Mouse (Mus musculus) forebrain, embryonic 12.5 days (tissue): ENCODE data around the gene 9930021J03Rik. TPM values are rescaled to one million over a fixed set of nuclear protein-coding genes. Genes with fewer than 3 reads are reported as not detected.

ENCODE experiments used
- ATAC-seq: fragments of 200-750 bp; cut with Nextera tagmentation; 2 replicates; pipeline ENCODE4 v1.8.0; 2017; ENCODE audit warnings: moderate TSS enrichment; ENCODE audit not compliant: low FRiP score
- H3K27ac ChIP-seq: fragments of 300-500 bp; sonication (generic); 2 replicates; pipeline ENCODE4 v1.5.1; 2016; ENCODE audit warnings: mild to moderate bottlenecking
- H3K27me3 ChIP-seq: fragments of 300-500 bp; sonication (generic); 2 replicates; pipeline ENCODE4 v1.6.1; 2016; ENCODE audit warnings: mild to moderate bottlenecking
- H3K36me3 ChIP-seq: fragments of 300-500 bp; sonication (generic); replicated peaks from 2 replicates; pipeline ENCODE4 v1.6.1; 2016; ENCODE audit warnings: mild to moderate bottlenecking
- H3K4me1 ChIP-seq: fragments of 300-500 bp; sonication (generic); 2 replicates; pipeline ENCODE4 v1.6.1; 2016
- H3K4me2 ChIP-seq: fragments of 300-500 bp; sonication (generic); 2 replicates; pipeline ENCODE4 v1.6.1; 2016; ENCODE audit warnings: mild to moderate bottlenecking, moderate library complexity
- H3K4me3 ChIP-seq: fragments of 300-500 bp; sonication (generic); replicated peaks from 2 replicates; pipeline ENCODE4 v1.5.1; 2016; ENCODE audit warnings: mild to moderate bottlenecking
- H3K9ac ChIP-seq: fragments of 300-500 bp; sonication (generic); 2 replicates; pipeline ENCODE4 v1.6.1; 2016; ENCODE audit warnings: mild to moderate bottlenecking
- H3K9me3 ChIP-seq: fragments of 300-500 bp; sonication (generic); 2 replicates; pipeline ENCODE4 v1.6.1; 2016
- WGBS: fragments of 180-500 bp; shearing (Covaris S2); methylation state at CpG from one replicate; pipeline ENCODE4 v1.1.7; 2016; 5-methylcytosine and 5-hydroxymethylcytosine counted together
- polyA plus RNA-seq: library from polyadenylated mRNA; unstranded; fragments of >200 nt; fragmentation: Nextera tagmentation; extraction: Ambion mirVana; gene quantifications from 2 replicates; pipeline ENCODE4 v1.2.1, GENCODE M21; 2016

9930021J03Rik gene
- polyA plus RNA-seq: 7.7 and 8.2 TPM in 2 replicates

DNA sequence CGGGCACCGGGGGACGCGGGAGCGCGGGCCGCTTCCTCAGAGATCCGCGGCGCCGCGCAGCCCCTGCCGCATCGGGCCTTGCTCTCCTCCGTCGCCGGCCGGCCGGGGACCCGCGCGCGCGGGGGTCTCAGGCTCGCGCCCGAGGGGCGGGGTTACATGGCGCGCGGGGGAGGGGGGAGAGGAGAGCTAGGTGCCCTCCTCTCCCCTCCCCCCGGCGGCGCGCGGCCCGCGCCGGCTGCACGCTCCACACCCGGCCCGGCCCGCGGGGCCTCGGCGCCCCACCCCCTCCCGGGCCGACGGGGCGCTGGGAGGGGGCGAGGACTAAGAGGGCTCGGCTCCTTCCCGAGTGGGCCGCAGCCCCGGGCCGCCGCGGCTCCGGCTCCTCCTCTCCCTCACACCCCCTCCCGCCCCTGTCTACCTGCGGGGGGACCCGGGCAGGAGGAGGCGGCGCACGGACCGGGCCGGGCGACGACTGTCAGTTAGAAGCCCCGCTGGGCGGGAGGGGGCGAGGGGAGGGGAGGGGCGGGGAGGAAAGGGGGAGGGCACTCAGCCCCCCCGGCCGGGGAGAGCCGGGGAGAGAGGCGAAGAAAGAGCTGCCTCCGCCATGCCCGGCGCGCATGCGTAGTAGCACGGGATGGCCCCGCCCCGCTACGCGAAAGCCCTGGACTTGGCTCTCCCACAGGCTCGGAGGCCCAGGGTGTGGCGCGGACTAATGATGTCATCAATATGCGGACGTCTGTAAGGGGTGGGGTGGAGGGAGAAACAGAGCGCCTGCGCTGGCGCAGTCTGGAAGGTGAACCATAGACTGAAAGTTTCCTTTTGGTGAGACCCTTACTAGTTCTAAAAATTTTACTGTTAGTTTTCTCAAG lies at the start of gene 9930021J03Rik:
9930021J03Rik (minus strand) TSS at position 73 of the 869 bp plus-strand sequence.
- under 1% methylated on average over 39 of the region's 95 CpGs for WGBS
- H3K9me3 ChIP-seq: no peaks in the 10 kb centered on the region
- peak; percentile 94 for ATAC-seq
- H3K4me2 ChIP-seq: peak within 1 kb of the TSS; percentile 88
- H3K27ac ChIP-seq: peak within 1 kb of the TSS; percentile 93
- no peaks in the 10 kb centered on the region for H3K27me3 ChIP-seq
- peaks cover 33% of the 10 kb centered on the region for H3K4me1 ChIP-seq
- H3K4me3 ChIP-seq: peak within 1 kb of the TSS; percentile 72
- peaks cover 22% of the 10 kb centered on the region for H3K36me3 ChIP-seq
- peak within 1 kb of the TSS; percentile 92 for H3K9ac ChIP-seq

DNA sequence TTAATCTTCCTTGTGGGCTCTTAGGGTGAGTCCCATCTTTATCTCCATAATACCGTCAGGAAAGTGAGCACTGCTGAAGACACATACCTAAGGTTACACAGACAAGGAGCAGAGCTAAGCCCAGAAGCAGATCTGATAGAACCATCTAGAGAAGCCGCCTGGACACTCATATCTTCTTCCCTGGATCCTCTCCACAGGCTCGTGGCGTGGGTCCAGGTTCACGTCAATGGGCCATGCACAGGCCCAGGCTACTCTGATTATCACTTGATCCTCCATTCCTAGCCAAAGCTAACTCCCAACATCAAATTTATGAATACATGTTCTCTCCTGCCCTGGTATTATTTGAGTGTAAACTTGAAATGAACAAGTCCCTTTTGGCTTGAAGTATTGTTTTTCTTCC lies 47.9 kb upstream of the 9930021J03Rik start:
- WGBS: 93% methylated on average over 5 of the region's 5 CpGs
- H3K36me3 ChIP-seq: no peaks in the 10 kb centered on the region
- no peaks in the 10 kb centered on the region for H3K9me3 ChIP-seq
- no peaks in the 10 kb centered on the region for H3K4me1 ChIP-seq
- H3K27ac ChIP-seq: no peak overlapping the region
- no peak for ATAC-seq
- no peak overlapping the region for H3K4me2 ChIP-seq
- peaks cover 10% of the 10 kb centered on the region; the same call in 1 of the 2 replicates for H3K27me3 ChIP-seq
- H3K4me3 ChIP-seq: no peak overlapping the region
- no peak overlapping the region for H3K9ac ChIP-seq

DNA sequence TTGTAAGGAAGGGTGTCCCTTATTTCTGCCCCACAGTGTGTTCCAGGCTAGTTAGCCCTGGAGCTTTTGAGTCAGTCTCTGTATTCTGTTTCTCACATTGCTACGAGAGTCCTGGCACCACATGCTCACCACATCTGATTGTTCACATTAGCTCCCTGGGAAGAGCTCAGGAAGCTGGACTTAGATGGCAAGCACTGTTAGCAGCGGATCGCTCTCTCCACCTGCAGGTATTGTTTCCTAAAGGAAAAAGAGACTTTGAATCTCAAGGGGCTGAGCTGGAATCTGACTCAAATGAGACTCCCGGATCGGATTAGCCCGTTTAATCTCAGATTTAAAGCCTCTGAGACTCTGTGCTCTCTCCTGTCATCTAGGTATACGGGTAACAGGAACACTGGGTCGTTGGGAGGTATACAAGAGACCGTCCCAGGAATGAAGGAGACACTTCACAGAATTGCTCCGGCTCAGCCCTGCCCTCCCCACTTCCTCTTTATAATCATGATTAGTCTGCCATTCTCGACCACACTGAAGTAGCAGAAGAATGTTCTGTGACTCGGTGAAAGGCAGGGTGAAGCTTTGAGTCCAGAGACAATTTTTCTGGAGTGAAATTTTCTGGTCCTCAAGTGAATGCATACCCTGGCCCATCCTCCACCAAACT lies 45.4 kb upstream of the 9930021J03Rik start:
- Histone ChIP-seq H3K4me2 (no peak overlapping the region), H3K36me3 (no peaks in the 10 kb centered on the region), H3K4me1 (no peaks in the 10 kb centered on the region), H3K9ac (peak overlapping the region; percentile 12; the same call in 1 of the 2 replicates), H3K4me3 (no peak overlapping the region), H3K27me3 (peaks cover 31% of the 10 kb centered on the region), H3K27ac (no peak overlapping the region), H3K9me3 (no peaks in the 10 kb centered on the region)
- no peak for ATAC-seq
- WGBS: 33% methylated on average over 12 of the region's 12 CpGs

DNA sequence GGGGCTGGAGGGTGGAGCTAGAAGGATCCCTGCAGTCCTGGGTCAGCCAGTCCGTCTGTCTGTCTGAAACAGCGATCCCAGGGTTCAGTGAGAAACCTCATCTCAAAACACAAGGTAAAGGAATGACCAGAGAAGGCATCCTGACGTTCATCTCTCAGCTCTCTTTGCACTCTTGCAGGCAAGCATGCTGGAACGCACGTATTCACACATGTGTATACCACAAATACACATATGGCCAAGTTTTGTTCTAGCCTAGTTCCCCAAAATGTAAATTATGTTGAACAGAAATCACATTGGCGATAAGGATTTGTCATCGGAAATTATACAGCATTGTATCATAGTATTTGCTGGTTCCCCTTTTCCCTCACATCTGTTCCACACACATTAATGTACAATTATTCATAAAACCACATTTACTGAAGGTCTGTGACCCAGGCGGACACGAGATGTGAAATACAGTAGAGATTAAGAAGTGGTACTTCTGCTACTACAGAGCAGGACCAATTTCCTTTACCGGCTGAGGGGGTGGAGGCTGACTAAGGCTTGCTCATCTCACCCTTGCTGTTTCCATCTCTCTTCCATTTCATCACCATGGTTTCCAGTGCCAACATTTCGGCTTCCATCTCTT lies 44.2 kb upstream of the 9930021J03Rik start:
- peaks cover under 1% of the 10 kb centered on the region; the same call in 1 of the 2 replicates for H3K4me1 ChIP-seq
- H3K27me3 ChIP-seq: peaks cover 42% of the 10 kb centered on the region
- no peak for ATAC-seq
- no peak overlapping the region for H3K4me3 ChIP-seq
- no peaks in the 10 kb centered on the region for H3K9me3 ChIP-seq
- WGBS: 84% methylated on average over 11 of the region's 11 CpGs
- no peak overlapping the region for H3K9ac ChIP-seq
- no peak overlapping the region for H3K27ac ChIP-seq
- H3K4me2 ChIP-seq: no peak overlapping the region
- H3K36me3 ChIP-seq: no peaks in the 10 kb centered on the region

DNA sequence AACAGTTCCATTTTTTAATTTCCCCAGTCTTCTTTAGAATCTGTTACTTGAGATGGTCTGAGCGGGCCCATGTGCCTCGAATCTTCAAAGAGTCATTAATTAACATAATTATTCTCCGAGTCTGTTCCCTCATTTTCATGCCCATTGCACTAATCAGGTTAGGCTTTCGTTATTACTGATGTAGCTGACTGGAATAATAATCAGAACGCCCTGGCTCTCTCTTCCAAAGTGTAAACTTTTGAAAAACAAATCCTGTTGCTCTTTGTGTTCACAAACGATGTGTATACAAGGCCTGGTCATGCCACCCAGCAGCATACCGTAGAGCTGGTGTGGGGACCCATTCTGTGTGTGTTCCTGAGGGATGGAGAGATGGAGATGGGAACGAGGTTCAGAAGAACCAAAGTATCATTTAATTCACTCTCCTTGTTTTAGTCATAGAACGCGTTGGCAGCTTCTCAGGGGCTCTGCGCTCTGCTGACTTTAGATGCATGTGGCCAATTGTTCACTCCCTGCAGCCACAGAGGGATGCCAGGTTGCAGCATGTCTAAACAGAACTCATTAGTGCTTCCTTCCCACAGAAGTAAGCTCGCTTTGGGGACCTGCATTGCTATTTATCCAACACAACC lies 38.4 kb upstream of the 9930021J03Rik start:
- peaks cover 66% of the 10 kb centered on the region for H3K27me3 ChIP-seq
- WGBS: 12% methylated on average over 12 of the region's 12 CpGs
- no peak overlapping the region for H3K4me3 ChIP-seq
- H3K4me2 ChIP-seq: peak overlapping the region; percentile 25
- peak; percentile 90 for ATAC-seq
- peak overlapping the region; percentile 56; the same call in 1 of the 2 replicates for H3K27ac ChIP-seq
- H3K4me1 ChIP-seq: peaks cover 22% of the 10 kb centered on the region
- H3K9ac ChIP-seq: no peak overlapping the region
- no peaks in the 10 kb centered on the region for H3K36me3 ChIP-seq
- no peaks in the 10 kb centered on the region for H3K9me3 ChIP-seq

DNA sequence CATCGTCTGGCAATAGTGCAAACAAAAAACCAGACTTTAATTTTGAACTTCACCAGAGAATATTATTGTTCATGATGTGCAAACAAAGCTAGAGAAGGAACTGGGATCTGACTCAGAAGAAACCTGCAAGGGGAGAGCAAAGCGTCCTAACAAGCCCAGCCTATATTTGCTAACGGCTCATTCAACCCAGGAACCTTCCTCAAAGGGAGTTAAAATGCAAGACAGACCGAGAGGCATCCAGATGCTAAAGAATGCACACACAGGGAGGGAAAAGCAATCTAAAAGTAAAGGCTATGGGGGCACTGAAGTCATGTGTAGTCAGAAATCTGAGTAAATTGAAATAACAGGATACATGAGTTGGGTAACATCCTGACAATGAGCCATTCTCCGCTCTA lies 37.8 kb upstream of the 9930021J03Rik start:
- H3K27me3 ChIP-seq: peaks cover 66% of the 10 kb centered on the region
- H3K9ac ChIP-seq: no peak overlapping the region
- H3K4me2 ChIP-seq: peak overlapping the region; percentile 25
- H3K4me1 ChIP-seq: peaks cover 22% of the 10 kb centered on the region
- H3K27ac ChIP-seq: peak overlapping the region; percentile 68
- H3K4me3 ChIP-seq: no peak overlapping the region
- no peaks in the 10 kb centered on the region for H3K9me3 ChIP-seq
- 27% methylated on average over 5 of the region's 5 CpGs for WGBS
- peak; percentile 54; the same call in 1 of the 2 replicates for ATAC-seq
- no peaks in the 10 kb centered on the region for H3K36me3 ChIP-seq

DNA sequence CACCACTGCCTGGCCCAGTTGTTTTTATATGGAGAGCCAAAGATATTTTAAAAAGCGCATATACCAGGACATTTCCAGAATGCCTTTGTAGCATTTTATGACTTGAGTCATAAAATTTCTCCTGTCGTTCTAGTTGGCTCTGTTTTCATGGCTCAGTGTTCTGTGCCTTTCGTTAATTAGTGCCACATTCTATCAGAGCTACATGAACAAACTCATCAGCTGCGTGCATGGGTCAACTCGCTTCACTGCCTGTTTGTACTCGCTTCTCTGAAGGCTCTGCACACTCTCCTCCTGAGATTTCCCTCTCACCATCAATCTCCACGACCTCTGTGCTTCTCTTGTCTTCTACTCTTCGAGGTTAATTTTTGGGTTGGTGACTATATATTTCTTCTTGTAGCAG lies 37.2 kb upstream of the 9930021J03Rik start:
- Histone ChIP-seq H3K4me3 (no peak overlapping the region), H3K4me1 (peaks cover 22% of the 10 kb centered on the region), H3K27me3 (peaks cover 70% of the 10 kb centered on the region), H3K9ac (no peak overlapping the region), H3K36me3 (no peaks in the 10 kb centered on the region), H3K9me3 (no peaks in the 10 kb centered on the region), H3K27ac (no peak overlapping the region), H3K4me2 (no peak overlapping the region)
- ATAC-seq: no peak
- 68% methylated on average over 8 of the region's 8 CpGs for WGBS

DNA sequence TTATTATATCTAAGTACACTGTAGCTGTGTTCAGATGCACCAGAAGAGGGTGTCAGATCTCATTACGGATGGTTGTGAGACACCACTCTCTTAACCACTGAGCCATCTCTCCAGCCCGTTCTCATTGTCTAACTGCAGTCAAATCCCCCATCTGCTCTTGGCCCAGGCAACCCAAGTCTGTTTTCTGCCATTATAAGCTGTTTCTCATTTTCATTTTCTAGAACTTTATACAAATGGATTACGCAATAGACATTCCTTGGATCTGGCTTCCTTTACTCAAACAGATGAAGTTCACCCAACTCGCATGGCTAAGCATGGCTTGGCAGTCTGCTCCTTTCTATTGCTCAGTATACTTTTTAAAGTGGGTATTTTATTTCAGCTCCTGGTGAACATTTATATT lies 34.9 kb upstream of the 9930021J03Rik start:
- H3K9ac ChIP-seq: no peak overlapping the region
- no peak overlapping the region for H3K4me2 ChIP-seq
- no peak overlapping the region for H3K27ac ChIP-seq
- WGBS: 94% methylated on average over 4 of the region's 4 CpGs
- peaks cover 64% of the 10 kb centered on the region for H3K27me3 ChIP-seq
- no peaks in the 10 kb centered on the region for H3K36me3 ChIP-seq
- H3K4me1 ChIP-seq: peaks cover 22% of the 10 kb centered on the region
- no peak for ATAC-seq
- no peaks in the 10 kb centered on the region for H3K9me3 ChIP-seq
- no peak overlapping the region for H3K4me3 ChIP-seq

- ATAC-seq: no peak
- H3K27ac ChIP-seq: no peak overlapping the region
- no peaks in the 10 kb centered on the region for H3K9me3 ChIP-seq
- 74% methylated on average over 3 of the region's 3 CpGs for WGBS
- H3K27me3 ChIP-seq: peaks cover 57% of the 10 kb centered on the region
- H3K4me1 ChIP-seq: peaks cover 8% of the 10 kb centered on the region
- no peak overlapping the region for H3K4me2 ChIP-seq
- H3K36me3 ChIP-seq: no peaks in the 10 kb centered on the region
- H3K9ac ChIP-seq: no peak overlapping the region
- no peak overlapping the region for H3K4me3 ChIP-seq
Measured at GRCm38 (mm10) chr19:29838636-29839135, 32.9 kb upstream of the 9930021J03Rik start.

DNA sequence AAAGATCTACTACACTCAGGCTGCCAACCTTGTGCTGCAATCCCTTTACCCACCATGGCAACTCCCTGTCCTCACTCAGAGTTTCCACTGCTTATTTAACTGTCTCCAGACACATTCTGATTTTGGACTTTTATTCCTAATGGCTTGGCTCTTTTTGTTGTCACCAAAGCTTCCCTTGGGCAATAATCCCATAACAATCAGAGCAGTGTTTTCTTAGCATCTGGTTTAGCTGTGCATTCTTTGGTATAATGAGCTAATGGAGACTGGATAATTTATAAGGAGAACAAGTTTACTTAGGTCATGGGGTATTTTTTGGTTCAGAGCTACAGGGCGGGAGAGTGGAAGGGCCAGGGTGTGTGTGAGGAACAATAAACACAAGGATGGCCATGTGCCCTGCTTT lies 32.4 kb upstream of the 9930021J03Rik start:
- WGBS: 36% methylated on average over 1 of the region's 1 CpGs
- no peaks in the 10 kb centered on the region for H3K36me3 ChIP-seq
- no peak overlapping the region for H3K9ac ChIP-seq

GRCm38 (mm10) chr19:29835364-29836034 lies 29.7 kb upstream of the 9930021J03Rik start:
- Histone ChIP-seq H3K4me3 (no peak overlapping the region), H3K4me1 (no peaks in the 10 kb centered on the region), H3K27me3 (peaks cover 36% of the 10 kb centered on the region), H3K9me3 (no peaks in the 10 kb centered on the region), H3K4me2 (no peak overlapping the region), H3K36me3 (no peaks in the 10 kb centered on the region), H3K27ac (no peak overlapping the region), H3K9ac (no peak overlapping the region)
- 64% methylated on average over 3 of the region's 3 CpGs for WGBS
- ATAC-seq: no peak

More for the DNA sequence above, 32.4 kb upstream of the 9930021J03Rik start:
- Histone ChIP-seq H3K9me3 (no peaks in the 10 kb centered on the region), H3K4me3 (no peak overlapping the region), H3K27me3 (peaks cover 55% of the 10 kb centered on the region), H3K4me2 (no peak overlapping the region), H3K27ac (no peak overlapping the region), H3K4me1 (peaks cover 3% of the 10 kb centered on the region; the same call in 1 of the 2 replicates)
- ATAC-seq: no peak
